Mouse (Mus musculus) heart, adult 8-10 months (tissue): ENCODE measurements around the gene Cdk5rap3. TPM values are rescaled to one million over a fixed set of nuclear protein-coding genes. Genes with fewer than 3 reads are reported as not detected.

ENCODE experiments used
- DNase-seq: peaks from one replicate; pipeline ENCODE4 v3.0.0; 2022; ENCODE audit warnings: low spot score
- total RNA-seq, 4 experiments: library from RNA; stranded (reverse); gene quantifications; 2 replicates each; pipeline ENCODE4 v1.2.4; 2022

Gene Cdk5rap3
- total RNA-seq, 4 experiments from 2014 or later: 20.4 to 25.7 (median 22.7) TPM

DNA sequence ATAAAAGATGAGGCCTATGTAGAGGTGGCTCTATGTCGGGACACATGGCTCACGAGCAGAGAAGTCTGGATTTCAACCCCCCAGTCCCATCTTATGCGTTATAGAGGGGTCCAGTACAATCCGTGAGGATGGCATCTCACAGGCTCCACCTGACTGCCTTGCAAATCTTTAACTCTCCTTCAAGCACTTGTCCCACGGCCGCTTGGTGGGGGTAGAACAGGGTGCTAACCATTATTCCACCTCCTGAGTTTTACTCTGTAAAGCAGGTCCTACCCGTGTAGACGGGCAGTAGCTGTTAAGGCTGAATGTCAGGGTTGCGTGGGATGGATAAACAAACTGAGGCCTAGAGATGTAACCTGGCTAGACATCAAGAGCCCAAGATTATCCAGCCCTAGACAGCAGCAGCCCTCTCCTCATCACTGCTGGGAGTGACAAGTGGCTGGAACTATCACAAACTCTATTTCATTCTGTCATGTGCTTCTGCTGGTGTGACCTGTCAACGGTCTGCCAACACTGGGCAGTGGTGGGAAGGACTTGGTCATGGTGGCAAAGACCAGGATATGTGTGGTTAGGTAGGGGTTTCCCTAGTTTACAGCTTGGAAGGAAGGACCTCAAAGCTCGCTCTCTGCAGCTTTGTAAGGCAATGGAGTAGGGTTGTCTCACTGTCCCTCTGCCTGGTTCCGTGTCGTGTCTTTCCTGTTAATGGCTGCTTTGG is 17.4 kb upstream of the Cdk5rap3 start:
- DNase-seq: no peak

GRCm38 (mm10) chr11:96931327-96932062 is 15.2 kb upstream of the Cdk5rap3 start:
- DNase-seq: no peak

DNA sequence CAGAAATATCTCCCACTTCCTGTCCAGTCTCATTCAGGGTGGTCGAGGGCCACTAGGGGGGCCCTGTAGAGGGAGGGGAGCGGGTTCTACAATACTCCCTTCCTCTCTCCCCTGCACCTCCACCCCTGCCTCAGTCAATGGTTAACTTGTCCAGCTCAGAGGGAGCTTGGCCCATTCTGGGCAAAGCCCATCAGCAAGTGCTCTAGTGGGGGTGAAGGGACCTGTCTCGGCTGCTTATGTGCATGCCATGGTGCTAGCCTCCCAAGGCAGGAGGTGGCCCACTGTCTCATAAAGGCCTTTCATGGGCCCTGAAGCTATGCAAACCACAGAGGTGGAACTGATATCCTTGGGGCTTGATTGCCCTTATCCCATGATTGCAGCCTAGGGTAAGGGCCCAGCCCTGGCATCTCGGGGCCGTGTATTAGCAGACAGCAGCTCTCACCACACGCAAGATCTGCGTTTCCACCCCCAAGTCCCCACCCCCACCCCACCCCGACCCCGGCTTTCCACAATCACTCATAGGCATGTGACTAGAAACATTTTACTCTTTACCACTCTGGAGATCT is 13.6 kb upstream of the Cdk5rap3 start:
- DNase-seq: no peak

DNA sequence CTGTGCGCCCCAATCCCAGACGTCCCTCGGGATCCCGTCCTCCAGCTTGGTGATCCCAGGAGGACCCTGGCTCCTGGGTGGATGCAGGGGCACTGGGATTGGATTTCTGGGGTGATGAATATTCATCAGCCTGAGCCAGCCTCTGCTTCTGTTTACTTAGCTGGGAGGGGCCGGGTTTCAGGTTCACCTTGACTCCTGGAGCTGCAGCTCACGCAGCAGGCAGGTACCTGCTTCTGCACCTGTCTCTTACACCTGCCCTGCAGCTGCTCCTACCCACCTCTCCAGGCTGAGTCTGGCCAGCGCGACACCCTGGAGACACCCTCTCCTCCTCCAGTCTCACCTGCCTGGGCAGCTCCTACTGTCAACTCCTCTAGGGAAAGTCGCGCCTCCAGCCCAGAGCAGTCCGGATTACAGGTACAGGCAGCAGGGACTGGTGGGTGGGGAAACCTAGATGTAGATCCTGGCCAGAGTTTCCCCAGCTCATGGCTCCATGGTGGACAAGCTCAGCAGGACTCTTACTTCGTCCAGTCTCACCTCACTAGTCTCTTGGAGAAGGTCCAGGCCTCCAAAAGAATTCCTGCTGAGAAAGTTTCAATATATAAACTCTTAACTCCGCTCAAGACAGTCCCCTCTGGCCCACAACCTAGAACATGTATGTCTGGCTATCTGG is 12.9 kb upstream of the Cdk5rap3 start:
- DNase-seq: no peak

GRCm38 (mm10) chr11:96928691-96929090 is 12.4 kb upstream of the Cdk5rap3 start:
- DNase-seq: no peak

GRCm38 (mm10) chr11:96928088-96928487 is 11.8 kb upstream of the Cdk5rap3 start, which contains the start of gene Prr15l:
Gene Prr15l (plus strand): TSS chr11:96928104.
- DNase-seq: no peak

- DNase-seq: no peak
Measured at GRCm38 (mm10) chr11:96926587-96926986, 10.3 kb upstream of the Cdk5rap3 start.

GRCm38 (mm10) chr11:96925469-96926148 is 9.3 kb upstream of the Cdk5rap3 start:
- no peak for DNase-seq

DNA sequence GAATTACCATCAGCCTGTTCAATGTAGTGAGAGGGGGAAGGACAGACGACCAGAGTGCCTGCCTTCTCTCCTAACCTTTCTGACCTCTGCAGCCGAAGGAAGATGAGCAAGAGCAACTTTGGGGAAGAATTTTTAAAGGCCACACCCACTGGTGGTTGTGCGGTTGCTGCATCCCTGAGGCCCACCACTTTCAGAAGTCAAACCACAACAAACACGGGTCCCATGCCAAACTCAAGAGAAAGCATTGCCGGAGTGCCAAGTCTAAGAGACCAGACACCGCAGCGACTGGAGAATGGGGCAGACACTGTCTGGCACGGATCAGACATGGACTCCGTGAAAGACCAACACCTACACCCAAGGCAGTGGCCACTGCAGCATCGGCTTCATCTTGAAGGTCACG is 8.6 kb upstream of the Cdk5rap3 start:
- no peak for DNase-seq

- DNase-seq: no peak
Measured at GRCm38 (mm10) chr11:96919003-96919402, 2.7 kb upstream of the Cdk5rap3 start.

DNA sequence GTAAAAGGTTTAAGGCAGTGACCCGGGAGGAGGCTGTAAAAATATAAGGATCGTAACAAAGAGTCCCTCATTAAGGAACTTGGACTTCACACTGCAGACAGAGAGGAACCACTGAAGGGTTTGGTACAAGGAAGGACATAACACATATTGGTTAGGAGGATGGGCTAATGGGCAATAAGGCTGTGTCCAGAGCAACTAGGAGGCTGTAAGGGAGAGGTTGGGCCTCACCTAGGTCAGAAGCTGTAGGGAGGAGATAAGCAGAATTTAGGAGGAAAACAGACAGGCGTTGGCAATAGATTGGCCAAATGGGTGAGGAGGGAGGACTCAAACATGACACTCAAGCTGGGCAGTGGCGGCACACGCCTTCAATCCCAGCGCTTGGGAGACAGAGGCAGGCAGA is 1.1 kb upstream of the Cdk5rap3 start:
- no peak for DNase-seq

DNA sequence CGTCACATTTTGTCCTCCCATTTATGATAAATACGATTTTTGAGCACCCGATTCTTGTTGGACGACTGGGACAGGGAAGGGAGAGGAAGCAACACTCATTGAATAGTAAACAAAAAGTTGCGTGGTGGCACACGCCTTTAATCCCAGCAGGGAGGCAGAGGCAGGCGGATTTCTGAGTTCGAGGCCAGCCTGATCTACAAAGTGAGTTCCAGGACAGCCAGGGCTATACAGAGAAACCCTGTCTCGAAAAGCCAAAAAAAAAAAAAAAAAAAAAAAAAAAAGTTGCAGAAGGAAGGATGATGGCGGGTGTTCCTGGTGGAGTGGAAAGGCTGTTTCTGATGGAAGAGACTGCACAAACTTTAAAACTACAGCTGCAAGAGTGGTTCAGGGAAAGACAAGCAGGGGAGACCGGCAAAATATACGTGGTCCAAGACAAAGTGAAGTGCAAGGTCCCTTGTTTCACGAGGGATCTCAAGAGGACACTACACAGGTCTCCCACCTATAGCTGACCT is 645 bp upstream of the Cdk5rap3 start:
- no peak for DNase-seq

- DNase-seq: no peak
Measured at GRCm38 (mm10) chr11:96912682-96913081, 3.6 kb downstream of the Cdk5rap3 start.

DNA sequence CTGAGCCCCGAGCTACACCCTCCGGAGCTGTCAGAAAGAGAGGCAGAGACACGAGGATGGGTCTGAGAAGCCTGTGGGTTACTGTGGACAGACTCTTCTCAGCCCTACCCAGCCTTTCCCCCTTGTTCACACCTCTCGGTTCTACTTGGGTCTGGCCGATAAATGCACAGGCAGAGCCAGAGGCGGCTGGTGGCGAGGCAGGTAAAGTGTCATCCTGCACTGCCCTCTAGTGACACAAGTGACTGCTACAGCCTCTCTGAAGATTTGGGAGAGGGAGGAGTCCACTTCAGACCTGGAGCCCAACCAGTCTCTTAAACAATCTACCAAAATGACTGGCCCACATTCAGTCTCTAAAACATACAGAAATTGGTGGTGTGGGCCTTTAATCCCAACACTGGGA is 6.3 kb downstream of the Cdk5rap3 start:
- DNase-seq: peak; percentile 79

GRCm38 (mm10) chr11:96908594-96908993 is 7.7 kb downstream of the Cdk5rap3 start:
- DNase-seq: no peak

GRCm38 (mm10) chr11:96906431-96907161 is 9.7 kb downstream of the Cdk5rap3 start:
- peak; percentile 54 for DNase-seq

DNA sequence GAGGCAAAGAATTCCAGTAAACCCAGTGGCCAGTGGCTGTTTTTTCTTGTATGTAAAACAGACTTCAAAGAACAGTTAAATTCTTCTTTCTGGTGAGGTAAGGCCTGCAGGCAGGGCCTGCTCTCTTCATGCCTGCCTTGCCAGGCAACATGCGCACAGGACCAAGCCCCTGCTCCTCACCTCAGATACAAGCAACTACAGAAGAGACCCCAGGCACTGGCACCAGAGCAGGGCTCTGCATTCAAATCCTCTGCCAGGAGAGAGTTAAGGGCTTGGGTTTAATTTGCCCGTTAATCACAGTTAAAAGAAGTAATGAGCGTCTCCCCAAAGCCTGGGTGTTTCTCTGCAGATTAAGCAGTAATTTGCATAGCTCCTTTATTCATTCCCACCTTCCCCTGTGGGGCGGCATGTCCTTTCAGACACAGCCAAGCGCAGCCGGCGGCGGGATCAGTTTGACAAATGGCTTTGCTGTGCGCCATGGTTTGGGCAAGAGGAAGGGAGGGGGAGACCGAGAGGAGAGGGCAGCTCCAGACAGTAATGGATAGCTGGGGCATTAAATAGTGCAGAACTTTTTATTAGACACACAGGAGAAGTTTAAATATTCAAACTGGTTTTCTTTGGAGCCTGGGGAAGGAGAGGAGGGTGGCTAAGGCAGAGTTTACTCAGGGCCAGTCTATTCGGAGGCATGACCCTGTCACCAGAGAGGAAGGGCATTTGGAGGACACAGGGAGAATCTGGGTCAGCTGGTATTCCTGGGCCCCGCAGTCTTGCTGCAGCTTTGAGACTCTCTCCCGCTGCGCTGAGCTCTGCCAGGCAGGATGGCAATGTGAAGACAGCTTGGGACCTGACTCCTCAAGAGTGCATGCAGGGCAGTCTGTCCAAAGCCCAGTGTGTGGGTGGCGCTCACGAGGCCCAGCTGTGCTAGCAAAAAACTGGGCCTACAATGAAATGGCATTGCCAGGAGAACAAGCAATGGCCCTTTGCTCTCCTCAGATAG is 13.4 kb downstream of the Cdk5rap3 start:
- no peak for DNase-seq

GRCm38 (mm10) chr11:96901332-96901731 is 15.0 kb downstream of the Cdk5rap3 start:
- no peak for DNase-seq
